Mouse (Mus musculus) midbrain, postnatal 0 days (tissue): ENCODE measurements around the gene Gmpr2. TPM values are rescaled to one million over a fixed set of nuclear protein-coding genes. Genes with fewer than 3 reads are reported as not detected.

Experiments
- ATAC-seq: fragments of 200-750 bp; cut with Nextera tagmentation; 2 replicates; pipeline ENCODE4 v1.8.0; 2017; ENCODE audit warnings: moderate number of reproducible peaks, mild to moderate bottlenecking, moderate TSS enrichment, moderate library complexity; ENCODE audit not compliant: low FRiP score
- DNase-seq: peaks from one replicate; pipeline ENCODE4 v3.0.0-alpha.2; 2015; ENCODE audit warnings: low spot score
- H3K27ac ChIP-seq: fragments of 300-500 bp; sonication (generic); 2 replicates; pipeline ENCODE4 v1.5.1; 2014; ENCODE audit warnings: low read depth, mild to moderate bottlenecking, low read length, mixed read lengths
- H3K27me3 ChIP-seq: fragments of 300-500 bp; sonication (generic); 2 replicates; pipeline ENCODE4 v1.6.1; 2014; ENCODE audit warnings: low read length, control low read depth, mixed read lengths; ENCODE audit not compliant: insufficient read depth
- H3K36me3 ChIP-seq: fragments of 300-500 bp; sonication (generic); 2 replicates; pipeline ENCODE4 v1.6.1; 2014; ENCODE audit warnings: low read length, control low read depth, mixed read lengths; ENCODE audit not compliant: insufficient read depth
- H3K4me1 ChIP-seq: fragments of 300-500 bp; sonication (generic); 2 replicates; pipeline ENCODE4 v1.6.1; 2014; ENCODE audit warnings: mild to moderate bottlenecking, control low read depth, antibody characterized with exemption, low read length, mixed read lengths; ENCODE audit not compliant: insufficient read depth
- H3K4me2 ChIP-seq: fragments of 300-500 bp; sonication (generic); 2 replicates; pipeline ENCODE4 v1.6.1; 2014; ENCODE audit warnings: low read depth, mild to moderate bottlenecking, low read length, mixed read lengths; ENCODE audit not compliant: poor library complexity, severe bottlenecking
- H3K4me3 ChIP-seq: fragments of 300-500 bp; sonication (generic); 2 replicates; pipeline ENCODE4 v1.5.1; 2014; ENCODE audit warnings: low read depth, mild to moderate bottlenecking, low read length, moderate library complexity
- H3K9ac ChIP-seq: fragments of 300-500 bp; sonication (generic); replicated peaks from 2 replicates; pipeline ENCODE4 v1.6.1; 2014; ENCODE audit warnings: mild to moderate bottlenecking, low read length, moderate library complexity, mixed read lengths; ENCODE audit not compliant: poor library complexity, severe bottlenecking
- H3K9me3 ChIP-seq: fragments of 300-500 bp; sonication (generic); 2 replicates; pipeline ENCODE4 v1.6.1; 2016; ENCODE audit warnings: low read length, control low read depth
- CTCF ChIP-seq: IDR thresholded peaks from 2 replicates; pipeline ENCODE4 v1.5.1; 2016; ENCODE audit warnings: antibody characterized with exemption, mild to moderate bottlenecking
- WGBS: fragments of 180-500 bp; shearing (Covaris S2); extraction: QIAGEN DNeasy Blood & Tissue Kit; methylation state at CpG from one replicate; pipeline ENCODE4 v1.1.7; 2014; 5-methylcytosine and 5-hydroxymethylcytosine counted together
- polyA plus RNA-seq: library from polyadenylated mRNA; unstranded; fragments of >200 nt; fragmentation: Nextera tagmentation; extraction: Ambion mirVana; gene quantifications from 2 replicates; pipeline ENCODE4 v1.2.1, GENCODE M21; 2015
- total RNA-seq: library from RNA; depleted of rRNA; stranded (reverse); fragments of >200 nt; gene quantifications from 2 replicates; pipeline ENCODE4 v1.2.3, GENCODE M21; 2014

Gmpr2 gene
- total and polyA plus RNA-seq, 2 experiments from 2014 or later = 19.9 to 36.7 TPM

GRCm38 (mm10) chr14:55644261-55644888 is 27.4 kb upstream of the Gmpr2 start:
- no peak for DNase-seq
- Histone ChIP-seq H3K27me3 (no peaks in the 10 kb centered on the region), H3K4me3 (peak overlapping the region; percentile 97), H3K9me3 (no peaks in the 10 kb centered on the region), H3K36me3 (peaks cover 15% of the 10 kb centered on the region), H3K4me1 (0 out of 2 replicates have a peak, but pooled peaks cover 6% of the 10 kb centered on the region), H3K4me2 (peak overlapping the region; percentile 77), H3K9ac (peak overlapping the region; percentile 94; the same call in 1 of the 2 replicates), H3K27ac (no peak overlapping the region)
- ATAC-seq = no peak
- TF ChIP-seq CTCF = no peak
- WGBS = 30% methylated on average over 17 of the region's 17 CpGs

DNA sequence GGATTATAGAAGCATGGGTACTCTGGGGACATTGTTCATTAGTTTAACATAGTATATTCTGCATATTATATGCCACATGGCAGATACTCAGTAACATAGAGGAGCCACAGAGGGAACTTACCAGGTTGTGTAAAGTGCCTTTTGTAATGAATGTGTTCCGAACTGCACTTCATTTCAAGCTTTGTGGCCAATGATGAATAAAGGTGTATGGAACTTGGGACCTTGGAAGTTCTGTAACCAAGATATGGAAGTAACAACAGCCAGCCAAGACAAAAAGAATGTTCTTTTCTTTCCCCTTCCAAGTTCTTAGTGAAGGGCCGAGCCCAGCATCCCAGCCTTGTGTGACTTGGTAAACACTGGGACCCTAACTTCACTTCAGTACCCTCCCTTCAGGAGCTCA is 21.9 kb upstream of the Gmpr2 start, which contains the start of gene Tssk4:
TSS of gene Tssk4 (plus strand) at position 301 of the 400 bp plus-strand sequence.
- DNase-seq (no peak), ATAC-seq (no peak)
- Histone ChIP-seq H3K27ac (no peak within 1 kb of the TSS), H3K4me3 (no peak within 1 kb of the TSS), H3K36me3 (no peaks in the 10 kb centered on the region), H3K4me2 (no peak within 1 kb of the TSS), H3K4me1 (0 out of 2 replicates have a peak, but pooled peaks cover 2% of the 10 kb centered on the region), H3K27me3 (no peaks in the 10 kb centered on the region), H3K9me3 (no peaks in the 10 kb centered on the region), H3K9ac (no peak within 1 kb of the TSS)
- WGBS = 99% methylated on average over 2 of the region's 2 CpGs
- TF ChIP-seq CTCF = no peak

GRCm38 (mm10) chr14:55651528-55651927 is 20.2 kb upstream of the Gmpr2 start:
- Histone ChIP-seq H3K4me3 (no peak overlapping the region), H3K36me3 (no peaks in the 10 kb centered on the region), H3K9ac (no peak overlapping the region), H3K27ac (no peak overlapping the region), H3K4me2 (no peak overlapping the region), H3K27me3 (no peaks in the 10 kb centered on the region), H3K4me1 (no peaks in the 10 kb centered on the region), H3K9me3 (no peaks in the 10 kb centered on the region)
- WGBS = 89% methylated on average over 7 of the region's 7 CpGs
- ATAC-seq (no peak), DNase-seq (no peak)
- no peak for TF ChIP-seq CTCF

GRCm38 (mm10) chr14:55656935-55657334 is 14.8 kb upstream of the Gmpr2 start:
- H3K9me3 ChIP-seq = no peaks in the 10 kb centered on the region
- H3K9ac ChIP-seq = no peak overlapping the region
- no peaks in the 10 kb centered on the region for H3K27me3 ChIP-seq
- no peak overlapping the region for H3K4me2 ChIP-seq
- DNase-seq (no peak), ATAC-seq (no peak)
- no peak overlapping the region for H3K4me3 ChIP-seq
- no peak for TF ChIP-seq CTCF
- 0 out of 2 replicates have a peak, but pooled peaks cover 10% of the 10 kb centered on the region for H3K36me3 ChIP-seq
- WGBS = 90% methylated on average over 3 of the region's 3 CpGs
- no peaks in the 10 kb centered on the region for H3K4me1 ChIP-seq
- H3K27ac ChIP-seq = no peak overlapping the region

GRCm38 (mm10) chr14:55658011-55658410 is 13.7 kb upstream of the Gmpr2 start:
- H3K9ac ChIP-seq = no peak overlapping the region
- WGBS = 94% methylated on average over 5 of the region's 5 CpGs
- ATAC-seq (no peak), DNase-seq (no peak)
- H3K4me1 ChIP-seq = no peaks in the 10 kb centered on the region
- H3K9me3 ChIP-seq = no peaks in the 10 kb centered on the region
- H3K27me3 ChIP-seq = no peaks in the 10 kb centered on the region
- no peak overlapping the region for H3K4me2 ChIP-seq
- no peak for TF ChIP-seq CTCF
- H3K36me3 ChIP-seq = peaks cover 14% of the 10 kb centered on the region; the same call in 1 of the 2 replicates
- no peak overlapping the region for H3K27ac ChIP-seq
- H3K4me3 ChIP-seq = no peak overlapping the region

- ATAC-seq = peak; percentile 94
- no peaks in the 10 kb centered on the region for H3K4me1 ChIP-seq
- H3K27me3 ChIP-seq = no peaks in the 10 kb centered on the region
- DNase-seq = peak; percentile 95
- peak within 1 kb of the TSS; percentile 66 for H3K4me3 ChIP-seq
- under 1% methylated on average over 39 of the region's 39 CpGs for WGBS
- peak within 1 kb of the TSS; percentile 67 for H3K4me2 ChIP-seq
- peak; percentile 72 for TF ChIP-seq CTCF
- peak within 1 kb of the TSS; percentile 80 for H3K27ac ChIP-seq
- H3K36me3 ChIP-seq = peaks cover 17% of the 10 kb centered on the region; the same call in 1 of the 2 replicates
- peak within 1 kb of the TSS; percentile 74 for H3K9ac ChIP-seq
- H3K9me3 ChIP-seq = no peaks in the 10 kb centered on the region
Measured at GRCm38 (mm10) chr14:55659960-55660573, 11.7 kb upstream of the Gmpr2 start, which contains the start of gene Mdp1. Mdp1 (minus strand) TSS chr14:55660508.
